Mouse (Mus musculus) neural tube, embryonic 13.5 days (tissue): ENCODE results near the gene Hspa1b. TPM values are rescaled to one million over a fixed set of nuclear protein-coding genes. Genes with fewer than 3 reads are reported as not detected.

Experiments used
- ATAC-seq: fragments of 200-750 bp; cut with Nextera tagmentation; 2 replicates; pipeline ENCODE4 v1.8.0; 2017; ENCODE audit warnings: low read depth, mild to moderate bottlenecking, moderate TSS enrichment, moderate library complexity
- H3K27ac ChIP-seq: fragments of 300-500 bp; sonication (generic); replicated peaks from 2 replicates; pipeline ENCODE4 v1.5.1; 2015; ENCODE audit warnings: moderate library complexity, mild to moderate bottlenecking, inconsistent platforms
- H3K27me3 ChIP-seq: fragments of 300-500 bp; sonication (generic); 2 replicates; pipeline ENCODE4 v1.6.1; 2015; ENCODE audit warnings: mild to moderate bottlenecking, inconsistent platforms
- H3K36me3 ChIP-seq: fragments of 300-500 bp; sonication (generic); 2 replicates; pipeline ENCODE4 v1.6.1; 2015; ENCODE audit warnings: mild to moderate bottlenecking, inconsistent platforms
- H3K4me1 ChIP-seq: fragments of 300-500 bp; sonication (generic); replicated peaks from 2 replicates; pipeline ENCODE4 v1.6.1; 2015; ENCODE audit warnings: inconsistent platforms
- H3K4me2 ChIP-seq: fragments of 300-500 bp; sonication (generic); 2 replicates; pipeline ENCODE4 v1.6.1; 2015; ENCODE audit warnings: inconsistent platforms, mild to moderate bottlenecking, moderate library complexity
- H3K4me3 ChIP-seq: fragments of 300-500 bp; sonication (generic); 2 replicates; pipeline ENCODE4 v1.5.1; 2015; ENCODE audit warnings: mild to moderate bottlenecking, inconsistent platforms
- H3K9ac ChIP-seq: fragments of 300-500 bp; sonication (generic); 2 replicates; pipeline ENCODE4 v1.6.1; 2015; ENCODE audit warnings: moderate library complexity, mild to moderate bottlenecking, inconsistent platforms
- H3K9me3 ChIP-seq: fragments of 300-500 bp; sonication (generic); 2 replicates; pipeline ENCODE4 v1.6.1; 2016; ENCODE audit warnings: inconsistent platforms
- WGBS: fragments of 180-500 bp; shearing (Covaris S2); methylation state at CpG from one replicate; pipeline ENCODE4 v1.1.7; 2015; 5-methylcytosine and 5-hydroxymethylcytosine counted together
- polyA plus RNA-seq: library from polyadenylated mRNA; unstranded; fragments of >200 nt; fragmentation: Nextera tagmentation; extraction: Ambion mirVana; gene quantifications from 2 replicates; pipeline ENCODE4 v1.2.1, GENCODE M21; 2015

Gene Hspa1b
- polyA plus RNA-seq, 1 experiment from 2014 or later = 0.38 TPM

- no peak overlapping the region for H3K9ac ChIP-seq
- H3K4me1 ChIP-seq = no peaks in the 10 kb centered on the region; the same call in 1 of the 2 replicates
- peak; percentile 48; the same call in 1 of the 2 replicates for ATAC-seq
- H3K9me3 ChIP-seq = no peaks in the 10 kb centered on the region
- 42% methylated on average over 5 of the region's 5 CpGs for WGBS
- peaks cover 71% of the 10 kb centered on the region for H3K36me3 ChIP-seq
- no peaks in the 10 kb centered on the region for H3K27me3 ChIP-seq
- H3K27ac ChIP-seq = no peak overlapping the region
- no peak overlapping the region for H3K4me3 ChIP-seq
- no peak overlapping the region for H3K4me2 ChIP-seq
These were observed 47.1 kb downstream of the Hspa1b start for GRCm38 (mm10) chr17:34911945-34912351.

- 93% methylated on average over 10 of the region's 10 CpGs for WGBS
- Histone ChIP-seq H3K9ac (no peak overlapping the region), H3K4me2 (no peak overlapping the region), H3K9me3 (no peaks in the 10 kb centered on the region), H3K4me1 (no peaks in the 10 kb centered on the region; the same call in 1 of the 2 replicates), H3K27ac (no peak overlapping the region), H3K4me3 (no peak overlapping the region), H3K27me3 (no peaks in the 10 kb centered on the region), H3K36me3 (peaks cover 81% of the 10 kb centered on the region)
- no peak for ATAC-seq
These were observed 48.1 kb downstream of the Hspa1b start for GRCm38 (mm10) chr17:34910982-34911381.

Other genes with a start within 250 kb of the Hspa1b start
- not detected in 2 replicates for gene C4b, start 215.4 kb downstream of the Hspa1b start, polyA plus RNA-seq
- not detected in 2 replicates for gene Cyp21a1, start 154.7 kb downstream of the Hspa1b start, polyA plus RNA-seq
- 31.6 and 34.2 TPM in 2 replicates for gene Stk19, start 122.3 kb downstream of the Hspa1b start, polyA plus RNA-seq
- gene Dxo, start 122.2 kb downstream of the Hspa1b start, polyA plus RNA-seq = 63.0 and 63.2 TPM in 2 replicates
- 49.7 and 57.1 TPM in 2 replicates for gene Skiv2l, start 109.0 kb downstream of the Hspa1b start, polyA plus RNA-seq
- gene Nelfe, start 108.8 kb downstream of the Hspa1b start, polyA plus RNA-seq = 81.6 and 90.5 TPM in 2 replicates
- gene Cfb, start 96.7 kb downstream of the Hspa1b start, polyA plus RNA-seq = 1.8 and 2.9 TPM in 2 replicates
- 9.5 and 10.4 TPM in 2 replicates for gene Zbtb12, start 79.8 kb downstream of the Hspa1b start, polyA plus RNA-seq
- gene Gm20547, start 77.2 kb downstream of the Hspa1b start, polyA plus RNA-seq = not detected in 2 replicates
- 0.99 and 2.1 TPM in 2 replicates for gene C2, start 61.0 kb downstream of the Hspa1b start, polyA plus RNA-seq
- 86.8 and 88.7 TPM in 2 replicates for gene Ehmt2, start 60.8 kb downstream of the Hspa1b start, polyA plus RNA-seq
- gene Slc44a4, start 44.8 kb downstream of the Hspa1b start, polyA plus RNA-seq = not detected in 2 replicates
- 30.2 and 30.6 TPM in 2 replicates for gene Neu1, start 28.0 kb downstream of the Hspa1b start, polyA plus RNA-seq
- not detected in 2 replicates for gene Gm20481, start 10.7 kb upstream of the Hspa1b start, polyA plus RNA-seq
- gene Hspa1a, start 12.9 kb upstream of the Hspa1b start, polyA plus RNA-seq = 6.0 and 6.3 TPM in 2 replicates
- gene Hspa1l, start 13.5 kb upstream of the Hspa1b start, polyA plus RNA-seq = 1.5 and 2.2 TPM in 2 replicates
- 99.4 and 99.8 TPM in 2 replicates for gene Lsm2, start 22.6 kb upstream of the Hspa1b start, polyA plus RNA-seq
- gene Vars, start 41.7 kb upstream of the Hspa1b start, polyA plus RNA-seq = 57.9 and 58.2 TPM in 2 replicates
- gene Vwa7, start 57.3 kb upstream of the Hspa1b start, polyA plus RNA-seq = 0.17 and 0.18 TPM in 2 replicates
- 2.5 and 2.6 TPM in 2 replicates for gene Sapcd1, start 68.8 kb upstream of the Hspa1b start, polyA plus RNA-seq
- gene Msh5, start 87.5 kb upstream of the Hspa1b start, polyA plus RNA-seq = 2.8 and 3.1 TPM in 2 replicates
- gene Clic1, start 90.7 kb upstream of the Hspa1b start, polyA plus RNA-seq = 132 and 145 TPM in 2 replicates
- gene Ddah2, start 99.8 kb upstream of the Hspa1b start, polyA plus RNA-seq = 417 and 431 TPM in 2 replicates
- gene Ly6g6c, start 106.2 kb upstream of the Hspa1b start, polyA plus RNA-seq = 0.54 TPM in 1 of 2 replicates, not detected in the other
- gene Mpig6b, start 106.9 kb upstream of the Hspa1b start, polyA plus RNA-seq = 0.28 and 0.38 TPM in 2 replicates
- 0.46 and 0.55 TPM in 2 replicates for gene Ly6g6e, start 117.7 kb upstream of the Hspa1b start, polyA plus RNA-seq
- 0.95 and 1.8 TPM in 2 replicates for gene Ly6g6d, start 118.8 kb upstream of the Hspa1b start, polyA plus RNA-seq
- gene Ly6g6f, start 126.4 kb upstream of the Hspa1b start, polyA plus RNA-seq = 0.44 and 0.68 TPM in 2 replicates
- gene Abhd16a, start 130.0 kb upstream of the Hspa1b start, polyA plus RNA-seq = 98.2 and 104 TPM in 2 replicates
- gene Ly6g5c, start 149.0 kb upstream of the Hspa1b start, polyA plus RNA-seq = not detected in 2 replicates
- 1.4 and 1.7 TPM in 2 replicates for gene Ly6g5b, start 156.2 kb upstream of the Hspa1b start, polyA plus RNA-seq
- gene Gpank1, start 162.2 kb upstream of the Hspa1b start, polyA plus RNA-seq = 20.9 and 25.5 TPM in 2 replicates
- gene Csnk2b, start 162.8 kb upstream of the Hspa1b start, polyA plus RNA-seq = 333 and 339 TPM in 2 replicates
- gene D17H6S53E, start 167.1 kb upstream of the Hspa1b start, polyA plus RNA-seq = 8.9 and 10.6 TPM in 2 replicates
- gene Apom, start 172.8 kb upstream of the Hspa1b start, polyA plus RNA-seq = 0.61 and 0.77 TPM in 2 replicates
- 67.1 and 75.0 TPM in 2 replicates for gene Bag6, start 175.9 kb upstream of the Hspa1b start, polyA plus RNA-seq
- 178 and 185 TPM in 2 replicates for gene Prrc2a, start 205.7 kb upstream of the Hspa1b start, polyA plus RNA-seq
- 11.4 and 12.7 TPM in 2 replicates for gene Aif1, start 216.8 kb upstream of the Hspa1b start, polyA plus RNA-seq
- 7.8 and 8.9 TPM in 2 replicates for gene Lst1, start 229.2 kb upstream of the Hspa1b start, polyA plus RNA-seq
- 0.22 and 0.58 TPM in 2 replicates for gene Ltb, start 235.2 kb upstream of the Hspa1b start, polyA plus RNA-seq
- 0.13 TPM in 1 of 2 replicates, not detected in the other for gene Tnf, start 242.8 kb upstream of the Hspa1b start, polyA plus RNA-seq
- gene Lta, start 246.1 kb upstream of the Hspa1b start, polyA plus RNA-seq = 0.42 TPM in 1 of 2 replicates, not detected in the other